Mouse (Mus musculus) ES-Bruce4 (cell line): ENCODE measurements at regions not wholly inside any gene's neighbourhood (a gene's known extent, or its start where the extent isn't known, plus 50 kb on each side); places are given as distances from the start of the nearest gene placed in this dataset.

Experiments used
- H3K27ac ChIP-seq: 2 replicates; pipeline ENCODE4 v1.5.1; 2012; ENCODE audit warnings: low read length, inconsistent platforms; ENCODE audit not compliant: insufficient read depth
- H3K27me3 ChIP-seq: 2 replicates; pipeline ENCODE4 v1.6.1; 2012; ENCODE audit warnings: mild to moderate bottlenecking, low read length, inconsistent platforms; ENCODE audit not compliant: control insufficient read depth, poor library complexity, insufficient read depth, severe bottlenecking
- H3K36me3 ChIP-seq: 2 replicates; pipeline ENCODE4 v1.6.1; 2012; ENCODE audit warnings: inconsistent platforms, mild to moderate bottlenecking, low read length, moderate library complexity; ENCODE audit not compliant: control insufficient read depth, poor library complexity, insufficient read depth, severe bottlenecking
- H3K4me1 ChIP-seq: one replicate; pipeline ENCODE4 v1.8.1; 2011; ENCODE audit warnings: low read length; ENCODE audit not compliant: control insufficient read depth, insufficient read depth
- H3K4me3 ChIP-seq: 2 replicates; pipeline ENCODE4 v1.5.1; 2011; ENCODE audit warnings: low read depth, mild to moderate bottlenecking, low read length
- H3K9ac ChIP-seq: 2 replicates; pipeline ENCODE4 v1.6.1; 2012; ENCODE audit warnings: low read depth, mild to moderate bottlenecking, inconsistent platforms; ENCODE audit not compliant: poor library complexity, severe bottlenecking
- H3K9me3 ChIP-seq: replicated peaks from 2 replicates; pipeline ENCODE4 v1.6.1; 2012; ENCODE audit warnings: mild to moderate bottlenecking, low read length, inconsistent platforms; ENCODE audit not compliant: control insufficient read depth, poor library complexity, insufficient read depth, severe bottlenecking
- CTCF ChIP-seq: IDR thresholded peaks from one replicate; pipeline ENCODE4 v1.8.1; 2011; ENCODE audit warnings: low read depth, low read length
- EP300 ChIP-seq: IDR thresholded peaks from 2 replicates; pipeline ENCODE4 v1.6.1; 2011; ENCODE audit warnings: low read depth, low read length; ENCODE audit not compliant: insufficient read depth
- POLR2A ChIP-seq: IDR thresholded peaks from one replicate; pipeline ENCODE4 v1.8.1; 2011; ENCODE audit warnings: low read length; ENCODE audit not compliant: insufficient read depth

- no peaks in the 10 kb centered on the region for H3K27me3 ChIP-seq
Observed at GRCm38 (mm10) chr3:21891819-21892480, 184.5 kb upstream of the Tbl1xr1 start.

DNA sequence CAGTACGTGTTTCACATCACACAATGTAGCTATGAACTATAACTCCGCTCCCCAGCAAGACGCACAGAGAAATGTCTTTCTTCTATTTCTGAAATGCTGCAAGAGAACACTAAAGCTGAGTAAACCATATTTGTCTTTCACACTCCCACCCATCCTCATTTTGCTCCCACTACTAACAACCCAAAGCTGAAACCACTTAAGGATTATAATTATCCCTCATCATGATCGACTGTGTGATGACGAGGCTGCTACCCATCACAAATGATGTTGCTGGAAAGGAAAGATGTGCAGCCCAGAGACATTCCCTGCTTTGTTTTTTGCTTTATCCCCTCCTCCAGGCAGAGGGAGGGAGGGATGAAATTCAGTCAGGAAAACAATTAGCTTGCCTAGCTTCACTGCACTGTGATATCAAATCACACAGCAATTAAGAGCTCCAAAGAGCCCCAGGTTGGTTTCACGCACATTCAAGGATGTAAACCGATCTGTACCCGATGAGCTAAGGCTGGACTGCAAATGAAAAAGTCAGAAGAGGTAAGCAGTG lies 183.5 kb upstream of the Tbl1xr1 start:
- H3K9me3 ChIP-seq, result no peaks in the 10 kb centered on the region
- no peak for TF ChIP-seq CTCF
- no peak for TF ChIP-seq POLR2A
- TF ChIP-seq EP300, result no peak
- peaks cover 2% of the 10 kb centered on the region for H3K4me1 ChIP-seq
- no peak overlapping the region for H3K4me3 ChIP-seq
- no peak overlapping the region for H3K9ac ChIP-seq
- no peaks in the 10 kb centered on the region for H3K36me3 ChIP-seq
- peak overlapping the region; percentile 73 for H3K27ac ChIP-seq
- no peaks in the 10 kb centered on the region for H3K27me3 ChIP-seq

More at GRCm38 (mm10) chr3:21891819-21892480, 184.5 kb upstream of the Tbl1xr1 start:
- peaks cover 2% of the 10 kb centered on the region for H3K4me1 ChIP-seq
- H3K4me3 ChIP-seq, result peak overlapping the region; percentile 30; the same call in 1 of the 2 replicates
- H3K27ac ChIP-seq, result peak overlapping the region; percentile 100
- TF ChIP-seq CTCF (no peak), EP300 (peak; percentile 92), POLR2A (no peak)
- H3K9ac ChIP-seq, result peak overlapping the region; percentile 66
- H3K9me3 ChIP-seq, result no peaks in the 10 kb centered on the region
- no peaks in the 10 kb centered on the region for H3K36me3 ChIP-seq

DNA sequence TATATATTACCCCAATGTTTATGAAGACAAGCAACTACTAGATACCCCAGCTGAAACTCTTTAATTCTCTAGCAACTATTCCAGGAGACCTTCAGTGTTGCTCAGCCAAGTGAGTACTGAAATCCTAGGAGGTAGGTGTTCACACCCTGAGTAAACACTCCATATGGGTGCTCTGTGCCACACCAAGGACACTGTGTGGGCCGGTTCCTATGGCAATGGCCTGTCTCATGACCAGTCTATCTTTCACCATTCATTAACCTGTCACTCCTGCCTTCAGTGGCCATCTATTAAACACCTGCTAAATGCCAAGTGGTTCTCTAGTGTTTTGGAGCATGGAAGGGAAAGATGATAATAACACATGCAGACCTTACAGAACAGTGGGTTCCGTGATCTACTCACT lies 180.9 kb upstream of the Tbl1xr1 start:
- TF ChIP-seq EP300 (no peak), POLR2A (no peak), CTCF (no peak)
- Histone ChIP-seq H3K27me3 (no peaks in the 10 kb centered on the region), H3K27ac (no peak overlapping the region), H3K4me3 (no peak overlapping the region), H3K36me3 (no peaks in the 10 kb centered on the region), H3K9me3 (no peaks in the 10 kb centered on the region), H3K9ac (no peak overlapping the region), H3K4me1 (peaks cover 2% of the 10 kb centered on the region)

DNA sequence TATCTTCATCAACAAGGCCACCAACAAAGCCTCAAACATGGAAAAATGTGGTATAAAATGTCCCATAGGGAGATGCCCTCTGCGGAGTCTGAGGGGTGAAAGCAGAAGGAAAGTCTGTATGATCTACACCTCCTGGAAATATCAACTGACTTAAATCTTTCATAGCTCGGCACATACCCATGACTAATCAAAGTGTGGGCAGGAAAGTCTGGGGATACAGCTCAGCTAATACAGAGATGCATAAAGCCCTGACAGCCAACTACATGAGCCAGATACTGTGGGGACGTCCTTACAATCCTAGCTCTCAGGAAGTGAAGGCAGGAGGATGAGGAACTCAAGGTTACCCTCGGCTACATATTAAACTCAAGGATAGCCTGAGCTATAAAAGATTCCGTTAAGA lies 178.2 kb upstream of the Tbl1xr1 start:
- Histone ChIP-seq H3K4me1 (no peaks in the 10 kb centered on the region), H3K27me3 (no peaks in the 10 kb centered on the region), H3K9ac (no peak overlapping the region), H3K9me3 (no peaks in the 10 kb centered on the region), H3K27ac (no peak overlapping the region), H3K4me3 (no peak overlapping the region), H3K36me3 (no peaks in the 10 kb centered on the region)
- TF ChIP-seq POLR2A, result no peak
- no peak for TF ChIP-seq EP300
- TF ChIP-seq CTCF, result no peak

- TF ChIP-seq POLR2A, result no peak
- no peak for TF ChIP-seq EP300
- no peak for TF ChIP-seq CTCF
- Histone ChIP-seq H3K9ac (no peak overlapping the region), H3K27ac (no peak overlapping the region), H3K4me3 (no peak overlapping the region), H3K27me3 (no peaks in the 10 kb centered on the region), H3K9me3 (no peaks in the 10 kb centered on the region), H3K36me3 (no peaks in the 10 kb centered on the region), H3K4me1 (no peaks in the 10 kb centered on the region)
Observed at GRCm38 (mm10) chr3:21905384-21906073, 170.9 kb upstream of the Tbl1xr1 start.

GRCm38 (mm10) chr3:21908828-21909227 lies 167.6 kb upstream of the Tbl1xr1 start:
- Histone ChIP-seq H3K4me1 (no peaks in the 10 kb centered on the region), H3K36me3 (no peaks in the 10 kb centered on the region), H3K27me3 (no peaks in the 10 kb centered on the region), H3K4me3 (no peak overlapping the region), H3K9me3 (no peaks in the 10 kb centered on the region), H3K27ac (no peak overlapping the region), H3K9ac (no peak overlapping the region)
- TF ChIP-seq EP300, result no peak
- TF ChIP-seq POLR2A, result no peak
- TF ChIP-seq CTCF, result no peak
